Mouse (Mus musculus): Measurements from ENCODE around the gene Nr5a1.
A peak's percentile ranks its signal among the peaks of the same experiment; 100 is the strongest.

Nr5a1 gene

DNA sequence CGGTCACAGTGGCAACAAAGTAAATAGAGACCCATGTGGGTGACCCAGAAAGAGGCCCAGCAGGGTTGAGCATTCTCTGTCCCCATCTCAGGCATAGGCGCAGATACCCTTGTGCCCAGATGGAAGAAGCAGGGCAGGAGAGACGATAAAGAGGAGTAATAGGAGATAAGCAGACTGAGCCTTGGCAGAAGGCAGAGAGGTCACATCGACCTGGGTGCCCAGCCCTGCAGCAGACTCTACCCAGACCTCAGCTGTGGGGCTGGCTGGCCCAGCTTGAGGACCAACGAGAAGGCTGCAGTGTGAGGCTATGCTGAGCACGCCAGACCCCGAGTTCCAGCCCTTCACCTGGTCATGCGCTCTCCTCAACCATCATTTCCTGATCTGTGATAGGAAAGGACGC lies 10.0 kb downstream of the Nr5a1 start:
- no peak for DNase-seq (ENCODE audit: low read depth)

GRCm38 (mm10) chr2:38700177-38700576 lies 14.2 kb downstream of the Nr5a1 start:
- no peak for DNase-seq (ENCODE audit: low read depth)

DNA sequence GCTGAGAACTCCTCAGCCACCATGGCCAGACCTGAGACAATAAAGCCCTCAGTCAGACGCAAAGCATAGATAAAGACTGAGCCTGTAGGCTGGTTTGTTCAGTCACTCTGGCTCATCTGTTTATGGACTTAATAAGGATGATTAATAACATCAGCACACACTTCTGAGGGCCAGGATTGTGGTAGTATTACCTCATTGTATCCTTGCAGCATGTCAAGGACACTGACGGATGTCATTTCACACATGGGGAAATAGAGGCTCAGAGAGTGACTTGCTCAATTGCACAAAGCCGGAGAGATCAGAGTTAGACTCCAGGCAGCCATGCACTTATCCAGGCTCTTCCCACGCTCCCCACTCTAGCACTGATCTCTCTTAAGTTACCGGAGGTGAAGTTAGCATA lies 15.7 kb downstream of the Nr5a1 start:
- no peak for DNase-seq (ENCODE audit: low read depth)

DNA sequence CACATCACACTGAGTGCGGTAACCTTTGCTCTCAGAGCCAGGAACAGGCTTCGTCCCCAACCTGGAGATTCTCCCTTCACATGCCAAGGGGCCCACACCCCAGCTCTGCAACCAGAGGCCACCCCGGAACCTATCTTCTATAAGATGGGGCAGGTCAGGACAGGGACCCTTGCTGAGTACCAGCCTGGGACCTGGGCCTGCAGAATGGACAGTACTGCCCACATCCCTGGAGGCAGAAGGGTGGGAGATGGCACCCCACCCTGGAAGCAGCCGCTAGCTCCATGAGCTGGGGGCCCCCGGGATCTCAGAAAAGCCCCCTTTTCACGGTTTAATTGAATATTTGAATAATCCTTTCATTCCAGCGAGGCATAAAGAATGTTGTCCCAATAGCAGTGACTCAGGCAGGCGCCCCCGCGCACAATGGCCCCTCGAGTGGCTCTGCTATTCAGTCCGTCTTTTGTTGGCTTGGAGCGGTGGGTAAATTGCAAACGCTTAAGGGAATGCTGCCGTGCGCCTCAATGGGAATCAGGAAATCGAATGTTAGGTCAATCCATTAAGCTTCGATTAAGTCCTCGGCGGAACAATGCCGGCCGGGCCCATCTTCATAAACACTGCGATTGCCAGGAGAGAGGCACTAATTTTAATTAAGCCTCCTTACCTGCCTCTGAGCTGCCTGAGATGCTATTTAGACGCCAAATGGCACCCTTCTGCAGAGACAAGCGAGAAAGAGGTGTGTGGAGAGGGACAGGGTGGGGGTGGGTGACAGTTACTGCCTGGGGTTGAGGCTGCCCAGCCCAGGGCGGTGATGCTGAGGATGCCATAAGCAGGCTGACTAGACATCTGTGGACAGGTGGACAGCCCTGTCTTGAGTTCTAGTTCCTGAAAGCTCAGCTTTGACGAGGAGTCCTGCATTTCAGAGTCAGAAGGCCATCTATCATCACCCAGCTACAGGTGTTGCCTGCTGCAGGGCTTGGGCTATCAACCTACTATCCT lies 16.9 kb downstream of the Nr5a1 start:
- no peak for DNase-seq (ENCODE audit: low read depth)

GRCm38 (mm10) chr2:38695770-38696169 lies 18.6 kb downstream of the Nr5a1 start:
- DNase-seq (ENCODE audit: low read depth): no peak

DNA sequence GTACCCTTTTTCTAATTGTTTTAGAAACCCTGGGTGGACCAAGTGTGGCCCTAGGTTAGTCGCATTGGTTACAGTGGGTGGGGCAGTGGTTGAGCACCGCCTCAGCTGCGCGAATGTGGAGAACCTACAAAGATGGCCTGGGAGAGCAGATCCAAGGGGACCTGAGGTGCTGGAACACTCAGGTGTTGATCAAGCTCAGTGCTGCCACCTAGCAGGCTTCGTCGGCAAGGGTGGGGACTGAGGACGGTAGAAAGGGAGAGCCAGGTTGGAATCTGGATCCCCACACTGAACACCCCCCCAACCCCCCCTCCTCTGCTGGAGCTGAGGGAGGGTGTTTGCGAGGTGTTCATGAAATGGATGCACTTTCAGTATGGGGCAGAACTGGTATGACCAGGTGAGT lies 22.8 kb downstream of the Nr5a1 start:
- DNase-seq (ENCODE audit: low read depth): no peak

DNA sequence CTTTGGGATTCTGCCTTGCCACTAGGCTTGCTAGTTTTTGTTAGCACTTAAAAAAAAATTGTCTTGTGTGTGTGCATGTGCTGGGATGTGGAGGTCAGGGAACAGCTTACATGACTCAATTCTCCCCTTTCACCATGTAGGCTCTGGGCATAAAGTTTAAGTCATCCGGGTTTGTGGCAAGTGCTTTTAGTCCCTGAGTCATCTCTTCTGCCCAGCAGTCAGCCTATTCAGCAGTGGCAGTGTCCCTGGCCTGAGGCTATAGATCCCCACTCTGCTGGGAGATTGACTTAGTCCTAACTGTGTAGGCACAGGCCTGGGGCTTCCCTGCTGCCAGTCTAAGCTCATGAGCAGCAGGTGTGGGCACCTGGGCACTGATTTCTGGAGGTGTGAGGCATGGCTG lies 24.5 kb downstream of the Nr5a1 start:
- DNase-seq (ENCODE audit: low read depth): no peak

- DNase-seq (ENCODE audit: low read depth): no peak
Observed at GRCm38 (mm10) chr2:38688791-38689520, 25.4 kb downstream of the Nr5a1 start.

- DNase-seq (ENCODE audit: low read depth): no peak
Observed at GRCm38 (mm10) chr2:38685746-38686145, 28.6 kb downstream of the Nr5a1 start.

DNA sequence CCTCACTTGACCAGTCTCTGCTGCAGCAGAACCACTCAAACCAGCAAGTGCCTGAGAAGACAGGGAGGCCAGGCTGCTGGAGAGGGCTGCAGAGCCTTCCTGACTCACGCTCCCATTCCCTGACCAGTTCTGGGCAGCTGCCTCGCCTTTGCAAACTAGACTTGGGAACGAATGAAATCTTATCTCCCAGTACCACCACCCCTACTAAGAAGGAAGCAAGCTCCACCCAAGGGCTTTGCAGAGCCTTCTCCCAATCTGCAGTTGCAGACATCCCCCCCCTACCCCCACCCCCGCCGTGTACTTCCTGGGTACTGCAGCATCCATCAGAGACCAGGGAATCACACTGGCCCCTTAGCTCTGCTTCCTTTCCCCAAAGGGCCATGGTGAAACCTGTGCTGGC lies 31.3 kb downstream of the Nr5a1 start:
- DNase-seq (ENCODE audit: low read depth): no peak

GRCm38 (mm10) chr2:38682209-38682608 lies 32.1 kb downstream of the Nr5a1 start:
- no peak for DNase-seq (ENCODE audit: low read depth)

DNA sequence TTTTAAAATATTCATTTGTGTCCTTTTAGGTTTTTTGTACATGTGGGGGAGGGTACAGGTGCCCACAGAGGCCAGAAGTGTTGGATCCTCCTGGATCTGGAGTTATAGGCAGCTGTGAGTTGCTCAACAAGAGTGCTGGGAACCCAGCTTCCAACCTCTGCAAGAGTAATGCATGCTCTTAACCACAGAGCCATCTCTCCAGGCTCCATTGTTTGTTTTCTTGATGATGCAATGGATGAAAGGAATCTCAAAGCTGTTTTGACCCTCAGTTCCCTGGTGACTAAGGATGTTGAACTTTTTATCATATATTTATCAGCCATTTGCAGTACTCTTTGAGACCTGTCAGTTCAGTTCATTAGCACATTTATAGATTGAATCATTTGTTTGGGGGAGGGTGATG lies 35.4 kb downstream of the Nr5a1 start:
- DNase-seq (ENCODE audit: low read depth): no peak

- no peak for DNase-seq (ENCODE audit: low read depth)
Observed at GRCm38 (mm10) chr2:38675366-38675969, 38.9 kb downstream of the Nr5a1 start.

DNA sequence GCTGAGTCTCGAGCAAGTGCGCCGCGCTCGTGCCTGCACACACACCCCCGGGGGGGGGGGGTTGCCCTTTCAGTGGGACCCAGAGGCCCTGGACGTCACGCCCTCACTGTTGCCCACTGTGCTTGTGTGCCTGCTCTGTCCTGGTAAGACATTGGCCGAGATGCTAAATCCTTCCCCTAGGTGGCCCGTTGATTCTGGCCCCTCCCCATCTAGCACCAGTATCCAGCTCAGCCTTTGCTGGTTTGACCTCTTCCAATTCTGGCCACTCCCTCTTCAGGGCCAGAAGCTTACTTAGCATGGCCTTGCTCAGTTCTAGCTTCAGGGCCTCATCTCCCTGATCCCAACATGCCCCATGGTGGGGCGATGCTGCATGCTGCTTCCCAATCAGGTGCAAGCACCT lies 41.8 kb downstream of the Nr5a1 start:
- DNase-seq (ENCODE audit: low read depth): no peak

GRCm38 (mm10) chr2:38668802-38669580 lies 45.4 kb downstream of the Nr5a1 start:
- DNase-seq (ENCODE audit: low read depth): no peak

- DNase-seq (ENCODE audit: low read depth): no peak
Observed at GRCm38 (mm10) chr2:38661398-38661797, 52.9 kb downstream of the Nr5a1 start.

GRCm38 (mm10) chr2:38658338-38658836 lies 56.0 kb downstream of the Nr5a1 start:
- DNase-seq (ENCODE audit: low read depth): no peak

DNA sequence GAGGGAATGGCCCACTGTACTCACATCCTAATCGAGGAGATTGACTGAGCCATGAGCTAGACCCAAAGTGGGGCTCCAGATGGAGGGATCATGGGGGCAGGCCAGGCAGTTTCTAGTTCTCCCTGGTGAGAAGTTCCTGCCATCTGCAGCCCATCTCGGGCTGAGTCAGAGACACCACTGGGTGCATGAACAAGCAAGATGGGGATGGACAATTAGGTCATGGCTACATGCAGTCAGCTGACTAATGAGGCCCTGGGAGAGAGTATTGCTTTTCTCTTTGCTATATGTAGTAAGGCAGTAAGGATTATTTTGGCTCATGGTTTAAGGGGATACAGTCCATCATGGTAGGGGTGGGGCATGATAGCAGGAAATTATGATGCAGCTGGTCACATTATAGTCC lies 60.6 kb downstream of the Nr5a1 start:
- no peak for DNase-seq (ENCODE audit: low read depth)

DNA sequence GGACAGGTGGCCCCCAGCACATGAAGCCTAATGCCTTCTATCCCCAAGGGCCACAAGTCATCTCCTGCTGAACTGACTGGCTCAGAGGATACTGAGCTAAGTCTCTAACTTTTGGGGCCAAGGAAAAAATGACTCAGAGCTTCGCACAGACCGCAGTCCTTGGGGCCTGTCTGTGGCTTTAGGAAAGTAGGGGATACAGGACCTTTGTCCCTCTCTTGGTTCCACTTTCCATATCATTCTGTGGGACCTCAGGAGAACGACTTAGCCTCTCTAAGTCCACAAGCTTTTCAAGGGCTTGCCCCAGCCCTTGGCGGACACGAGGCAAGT lies 61.1 kb downstream of the Nr5a1 start:
- no peak for DNase-seq (ENCODE audit: low read depth)

DNA sequence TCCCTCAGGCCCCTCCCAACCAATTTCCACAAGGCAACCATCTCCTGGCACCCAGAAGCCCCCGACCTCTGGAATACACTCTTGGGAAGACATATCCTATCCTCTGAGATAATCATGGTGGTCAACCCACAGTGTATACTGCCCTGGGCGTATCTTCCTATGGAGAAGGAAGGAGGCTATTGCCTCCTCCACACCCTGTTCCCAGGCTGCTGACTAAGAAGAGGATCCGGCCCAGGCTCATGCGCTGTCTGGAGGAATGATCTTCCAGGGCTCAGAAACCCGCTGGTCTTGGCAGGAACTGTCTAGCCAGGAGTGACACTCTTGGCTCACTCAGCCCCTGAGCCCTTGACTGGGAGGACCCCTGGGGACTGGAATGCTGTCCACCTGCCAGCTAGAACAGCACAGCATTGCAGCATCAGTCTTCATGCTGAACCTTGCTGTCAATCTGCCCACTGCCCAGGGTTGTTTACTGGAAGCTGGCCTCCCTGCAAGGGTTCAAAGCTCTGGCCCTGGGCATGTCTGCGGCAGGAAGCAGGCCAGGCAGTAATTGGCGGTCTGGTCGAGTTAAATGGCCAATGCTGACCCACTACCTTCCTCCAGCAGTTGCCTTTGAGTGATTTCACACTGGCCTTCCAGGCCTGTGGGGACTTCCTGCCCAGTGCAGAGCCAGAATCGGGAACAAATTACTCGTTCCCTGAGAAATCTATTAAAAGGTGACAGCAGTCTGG lies 61.6 kb downstream of the Nr5a1 start:
- peak; percentile 95 for DNase-seq (ENCODE audit: low read depth)

DNA sequence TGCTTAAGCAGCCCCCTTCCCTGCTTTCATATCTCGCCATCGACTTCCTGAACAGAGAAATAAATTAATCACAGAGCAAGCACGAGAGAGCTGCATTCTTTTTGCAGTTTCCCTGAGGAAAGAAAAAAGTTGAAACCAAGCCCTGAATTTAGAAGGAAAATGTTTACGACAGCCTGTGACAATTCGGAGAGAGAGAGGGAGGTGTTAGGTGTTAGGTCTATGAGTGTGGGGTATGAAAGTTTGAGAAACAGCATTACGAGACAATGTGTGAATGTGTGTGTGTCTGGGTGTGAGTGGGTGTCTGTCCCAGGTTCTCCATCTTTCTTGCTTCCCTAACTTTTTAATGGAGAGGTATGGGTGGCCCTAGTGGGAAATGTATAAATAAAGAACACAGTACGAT lies 62.2 kb downstream of the Nr5a1 start:
- DNase-seq (ENCODE audit: low read depth): no peak
